Mouse (Mus musculus): ENCODE measurements around the gene Morc3. TPM values are rescaled to one million over a fixed set of nuclear protein-coding genes. Genes with fewer than 3 reads are reported as not detected.

The Morc3 gene
- 4.2 TPM in 2 replicates for polyA plus RNA-seq (2012; rRNA removed)

GRCm38 (mm10) chr16:93831627-93832395, at the start of gene Morc3:
Gene Morc3, plus strand, starts transcription at chr16:93832121.

GRCm38 (mm10) chr16:93883423-93884085, 51.6 kb downstream of the Morc3 start, which contains the start of gene Chaf1b:
Gene Chaf1b, plus strand, starts transcription at chr16:93883901.

Other genes starting within 250 kb of the Morc3 start
- 9.7 and 16.8 TPM in 2 replicates for gene Setd4, start 228.1 kb upstream of the Morc3 start, polyA plus RNA-seq (2012; rRNA removed)
- gene Cbr1, start 226.3 kb upstream of the Morc3 start, polyA plus RNA-seq (2012; rRNA removed), result 381 and 484 TPM in 2 replicates
- gene Gm5678, start 204.0 kb upstream of the Morc3 start, polyA plus RNA-seq (2012; rRNA removed), result not detected in 2 replicates
- 35.0 and 73.3 TPM in 2 replicates for gene Cbr3, start 148.9 kb upstream of the Morc3 start, polyA plus RNA-seq (2012; rRNA removed)
- 110 and 122 TPM in 2 replicates for gene Dop1b, start 120.2 kb upstream of the Morc3 start, polyA plus RNA-seq (2012; rRNA removed)
- 5.6 and 6.0 TPM in 2 replicates for gene Chaf1b, start 51.8 kb downstream of the Morc3 start, polyA plus RNA-seq (2012; rRNA removed)
- 16.0 and 18.2 TPM in 2 replicates for gene Cldn14, start 176.7 kb downstream of the Morc3 start, polyA plus RNA-seq (2012; rRNA removed)

Measured in colon, adult 2 months (tissue).